Mouse (Mus musculus) spleen, adult 2 months (tissue): Measurements from ENCODE around the gene Ptgr1. TPM values are rescaled to one million over a fixed set of nuclear protein-coding genes. Genes with fewer than 3 reads are reported as not detected.

Source experiments
- DNase-seq, 2 experiments: peaks; one replicate each; pipeline versions ENCODE4 v3.0.0 to v3.0.0-alpha.2; 2012 to 2021; ENCODE audit warnings: low spot score in 2 of 2, low read depth in 1 of 2
- H3K27ac ChIP-seq: fragments of 200-500 bp; 2 replicates; pipeline ENCODE4 v1.5.1; 2012; ENCODE audit warnings: low read length, inconsistent platforms; ENCODE audit not compliant: insufficient read depth
- H3K27me3 ChIP-seq: fragments of 200-500 bp; 2 replicates; pipeline ENCODE4 v1.6.1; 2012; ENCODE audit warnings: mild to moderate bottlenecking, moderate library complexity, low read length, inconsistent platforms; ENCODE audit not compliant: control insufficient read depth, insufficient read depth
- H3K36me3 ChIP-seq: fragments of 200-500 bp; 2 replicates; pipeline ENCODE4 v1.6.1; 2012; ENCODE audit warnings: mild to moderate bottlenecking, low read length, inconsistent platforms; ENCODE audit not compliant: control insufficient read depth, insufficient read depth
- H3K4me1 ChIP-seq: fragments of 200-500 bp; 2 replicates; pipeline ENCODE4 v1.6.1; 2011; ENCODE audit warnings: inconsistent platforms; ENCODE audit not compliant: control insufficient read depth, insufficient read depth, insufficient read length
- H3K4me3 ChIP-seq: fragments of 200-500 bp; 2 replicates; pipeline ENCODE4 v1.5.1; 2011; ENCODE audit warnings: mild to moderate bottlenecking, inconsistent platforms; ENCODE audit not compliant: insufficient read depth, insufficient read length; ENCODE audit errors: extremely low read depth
- CTCF ChIP-seq: fragments of 200-500 bp; IDR thresholded peaks from 2 replicates; pipeline ENCODE4 v1.5.1; 2011; ENCODE audit warnings: mild to moderate bottlenecking, inconsistent platforms; ENCODE audit not compliant: insufficient read depth, insufficient read length, insufficient replicate concordance; ENCODE audit errors: extremely low read depth
- POLR2A ChIP-seq: fragments of 200-500 bp; IDR thresholded peaks from 2 replicates; pipeline ENCODE4 v1.6.1; 2011; ENCODE audit warnings: low read depth, low read length, inconsistent platforms
- WGBS: fragments of 180-500 bp; shearing (Covaris S2); methylation state at CpG from one replicate; pipeline ENCODE4 v1.1.7; 2018; 5-methylcytosine and 5-hydroxymethylcytosine counted together
- polyA plus RNA-seq: library from polyadenylated mRNA; depleted of rRNA; stranded (reverse); fragments of >200 nt; gene quantifications from 2 replicates; pipeline ENCODE4 v1.2.3, GENCODE M21; 2012

Gene Ptgr1
- polyA plus RNA-seq, 1 experiment, result 0.96 TPM

GRCm38 (mm10) chr4:59011446-59011845 lies 24.5 kb upstream of the Ptgr1 start:
- H3K27ac ChIP-seq, result no peak overlapping the region
- no peak for TF ChIP-seq CTCF
- no peak for TF ChIP-seq POLR2A
- 81% methylated on average over 3 of the region's 3 CpGs for WGBS
- DNase-seq, result no peak
- peaks cover 10% of the 10 kb centered on the region; the same call in 1 of the 2 replicates for H3K4me1 ChIP-seq
- no peak overlapping the region for H3K4me3 ChIP-seq
- peaks cover 2% of the 10 kb centered on the region; the same call in 1 of the 2 replicates for H3K36me3 ChIP-seq
- H3K27me3 ChIP-seq, result no peaks in the 10 kb centered on the region

DNA sequence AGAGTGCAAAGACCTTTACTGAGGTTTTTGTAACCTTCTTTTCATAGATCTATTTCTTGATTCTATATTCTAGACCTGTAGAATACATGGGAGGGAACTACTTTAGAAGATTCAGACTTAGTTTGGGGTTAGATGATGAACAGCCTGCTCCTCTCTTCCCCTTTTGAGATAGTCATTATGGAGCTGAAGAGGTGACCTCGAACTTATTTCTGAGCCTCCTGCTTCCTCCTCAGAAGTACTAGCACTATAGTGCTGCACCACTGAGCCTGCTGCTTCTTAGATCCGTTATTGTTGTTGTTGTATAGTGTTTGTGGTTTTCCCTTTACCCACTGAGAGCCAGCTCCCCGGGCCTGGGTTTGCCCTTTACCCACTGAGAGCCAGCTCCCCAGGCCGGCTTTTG lies 22.8 kb upstream of the Ptgr1 start:
- no peak for DNase-seq
- H3K4me3 ChIP-seq, result no peak overlapping the region
- no peak for TF ChIP-seq CTCF
- no peak for TF ChIP-seq POLR2A
- no peaks in the 10 kb centered on the region for H3K27me3 ChIP-seq
- WGBS, result 16% methylated on average over 4 of the region's 4 CpGs
- H3K36me3 ChIP-seq, result no peaks in the 10 kb centered on the region
- peak overlapping the region; percentile 49; the same call in 1 of the 2 replicates for H3K27ac ChIP-seq
- H3K4me1 ChIP-seq, result peaks cover 11% of the 10 kb centered on the region; the same call in 1 of the 2 replicates

- 19% methylated on average over 7 of the region's 7 CpGs for WGBS
- Histone ChIP-seq H3K27me3 (no peaks in the 10 kb centered on the region), H3K27ac (peak overlapping the region; percentile 49), H3K4me1 (peaks cover 13% of the 10 kb centered on the region; the same call in 1 of the 2 replicates), H3K36me3 (no peaks in the 10 kb centered on the region), H3K4me3 (peak overlapping the region; percentile 32; the same call in 1 of the 2 replicates)
- no peak for TF ChIP-seq POLR2A
- TF ChIP-seq CTCF, result no peak
- peak; percentile 26 to 33 for DNase-seq
Observed at GRCm38 (mm10) chr4:59009186-59009585, 22.3 kb upstream of the Ptgr1 start.

DNA sequence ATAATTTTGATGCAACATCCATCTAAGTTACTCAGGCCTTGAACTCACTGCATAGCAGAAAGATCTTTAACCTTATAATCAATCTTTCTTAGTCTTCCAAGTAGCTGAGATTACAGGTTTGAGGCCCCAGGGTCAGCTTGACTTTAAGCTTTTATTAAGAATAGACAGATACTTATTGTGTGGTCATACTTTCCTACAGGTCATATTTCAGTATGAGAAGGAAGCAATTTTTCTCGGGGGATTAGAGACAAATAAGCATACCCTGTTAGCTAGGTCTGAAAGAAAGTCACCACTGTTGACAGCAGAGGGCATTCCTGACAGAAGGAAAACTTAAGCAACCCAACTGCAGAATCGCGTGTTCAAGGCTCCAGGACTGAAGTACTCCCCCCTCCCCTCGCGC lies 21.1 kb upstream of the Ptgr1 start:
- 91% methylated on average over 5 of the region's 5 CpGs for WGBS
- H3K27me3 ChIP-seq, result no peaks in the 10 kb centered on the region
- TF ChIP-seq POLR2A (no peak), CTCF (no peak)
- peaks cover 13% of the 10 kb centered on the region; the same call in 1 of the 2 replicates for H3K4me1 ChIP-seq
- DNase-seq, result no peak
- no peaks in the 10 kb centered on the region for H3K36me3 ChIP-seq
- H3K27ac ChIP-seq, result no peak overlapping the region
- no peak overlapping the region for H3K4me3 ChIP-seq

- TF ChIP-seq CTCF (no peak), POLR2A (no peak)
- Histone ChIP-seq H3K36me3 (no peaks in the 10 kb centered on the region), H3K27me3 (no peaks in the 10 kb centered on the region), H3K4me3 (no peak overlapping the region), H3K27ac (no peak overlapping the region), H3K4me1 (peaks cover 15% of the 10 kb centered on the region; the same call in 1 of the 2 replicates)
- WGBS, result 75% methylated on average over 6 of the region's 6 CpGs
- no peak for DNase-seq
Observed at GRCm38 (mm10) chr4:59007016-59007415, 20.1 kb upstream of the Ptgr1 start.

DNA sequence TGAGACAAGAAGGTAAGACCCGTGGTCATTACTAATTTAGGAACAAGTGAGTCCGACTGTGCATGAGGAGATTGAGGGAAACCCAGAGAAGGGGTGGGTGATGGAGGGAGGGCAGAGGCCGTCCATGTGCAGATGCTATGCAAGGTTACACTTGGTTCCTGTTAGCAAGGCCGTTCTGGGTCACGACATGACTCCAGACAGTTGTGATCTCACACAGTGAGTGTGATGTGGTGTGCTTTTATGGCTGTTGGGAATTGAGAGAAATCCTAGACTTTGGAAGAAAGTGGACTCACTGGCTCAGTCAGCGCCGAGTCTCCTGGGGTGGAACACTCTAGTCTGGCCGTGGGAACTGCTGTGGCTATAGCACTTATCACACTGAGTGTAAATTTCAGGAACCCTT lies 19.3 kb upstream of the Ptgr1 start:
- Histone ChIP-seq H3K4me3 (no peak overlapping the region), H3K27ac (no peak overlapping the region), H3K27me3 (no peaks in the 10 kb centered on the region), H3K4me1 (peaks cover 15% of the 10 kb centered on the region; the same call in 1 of the 2 replicates), H3K36me3 (no peaks in the 10 kb centered on the region)
- WGBS, result 71% methylated on average over 8 of the region's 8 CpGs
- TF ChIP-seq POLR2A (no peak), CTCF (no peak)
- no peak for DNase-seq

DNA sequence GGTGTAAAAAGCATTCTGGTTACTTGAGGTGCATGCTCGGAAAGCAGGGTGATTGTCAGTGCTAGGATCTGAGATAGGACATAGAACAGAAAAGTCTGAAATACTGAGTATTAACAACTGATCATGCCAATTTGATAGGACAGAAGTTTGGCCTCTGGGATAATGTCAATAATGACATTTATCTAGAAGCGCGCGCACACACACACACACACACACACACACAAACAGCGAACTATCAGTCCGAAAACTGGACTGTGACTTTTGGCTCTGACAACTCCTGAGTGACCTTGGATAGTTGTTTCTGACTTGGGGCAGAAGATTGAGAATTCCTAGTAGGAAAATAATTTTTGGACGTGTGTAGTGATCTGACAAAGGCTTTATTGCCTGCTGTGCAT lies 16.9 kb upstream of the Ptgr1 start:
- DNase-seq, result no peak
- Histone ChIP-seq H3K4me3 (peak overlapping the region; percentile 87), H3K27me3 (no peaks in the 10 kb centered on the region), H3K36me3 (no peaks in the 10 kb centered on the region), H3K4me1 (peaks cover 8% of the 10 kb centered on the region; the same call in 1 of the 2 replicates), H3K27ac (0 out of 2 replicates have a peak overlapping the region, but pooled peaks have one; percentile 68)
- 52% methylated on average over 7 of the region's 7 CpGs for WGBS
- no peak for TF ChIP-seq POLR2A
- TF ChIP-seq CTCF, result no peak
